Mouse (Mus musculus): ENCODE measurements around the gene 4933430I17Rik.
"Not testable (repeated sequence)": the region's sequence is repeated elsewhere in the genome, so short reads cannot be mapped to it uniquely, and the experiment has no call there.

The 4933430I17Rik gene

DNA sequence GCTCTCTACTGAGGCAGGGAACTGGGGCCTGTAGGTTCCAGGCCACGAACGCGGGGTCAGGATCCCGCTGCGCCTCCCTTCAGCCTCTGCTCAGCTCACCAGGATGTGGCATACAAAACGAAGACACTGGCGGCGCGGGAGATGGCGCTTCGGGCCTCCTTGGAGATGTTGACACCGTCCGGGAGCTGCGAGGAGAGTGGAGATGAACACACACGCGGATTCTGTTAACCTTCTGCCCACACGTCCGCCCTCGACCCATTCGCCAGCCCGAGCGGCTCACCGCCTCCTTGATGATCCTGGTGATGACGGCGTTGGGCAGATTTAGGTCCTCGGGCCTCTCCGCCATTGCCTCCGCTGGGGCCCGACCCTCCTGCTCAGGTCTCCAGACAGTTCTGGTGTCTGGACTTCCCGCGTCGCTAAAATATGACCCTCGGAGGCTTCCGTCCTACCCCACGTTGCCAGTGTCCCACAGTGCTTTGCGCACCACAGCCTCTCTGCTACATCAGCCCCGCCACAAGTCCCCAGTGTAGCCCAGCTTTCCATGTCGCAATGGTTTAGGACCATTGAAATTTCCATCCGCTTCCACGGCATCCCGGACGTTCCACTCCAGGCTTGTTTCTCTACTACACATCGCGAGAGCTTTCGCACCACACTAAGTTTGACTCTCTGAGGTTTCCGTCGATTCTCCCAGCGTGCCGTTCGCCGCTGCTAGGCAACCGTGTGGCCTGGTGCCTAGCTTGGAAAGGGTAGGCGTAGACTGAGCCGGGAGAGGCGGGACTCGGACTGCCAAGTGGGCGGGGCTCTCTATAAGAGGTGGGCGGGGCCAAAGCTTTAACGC is at the start of gene 4933430I17Rik, which contains the start of gene Pole3:
4933430I17Rik (plus strand) TSS at position 719 of the 838 bp plus-strand sequence.
Pole3 (minus strand) TSS at position 418 of the 838 bp plus-strand sequence.
- DNase-seq (ENCODE audit: low spot score in 2 of 2), result peak; percentile 93 to 94

DNA sequence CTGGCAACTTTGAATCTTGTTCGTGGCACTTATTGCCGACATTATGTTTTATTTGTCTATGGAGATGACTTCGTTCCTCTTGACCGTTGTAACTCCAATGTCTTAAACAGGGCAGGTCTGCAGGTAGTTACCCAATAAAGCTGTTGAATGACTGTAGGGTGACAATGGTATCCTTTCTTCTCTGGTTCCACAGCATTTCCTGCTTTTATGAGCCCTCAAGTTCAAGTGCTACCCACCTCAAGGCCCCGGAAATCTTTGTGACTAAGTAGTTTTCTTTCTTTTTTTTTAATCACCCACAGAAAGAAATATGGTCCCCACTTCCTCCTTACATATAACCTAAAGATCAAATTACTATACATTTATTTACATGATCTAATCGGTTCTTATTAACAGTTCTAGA is 49.4 kb upstream of the 4933430I17Rik start:
- peak; percentile 20 to 49 for DNase-seq (ENCODE audit: low spot score in 2 of 2)

DNA sequence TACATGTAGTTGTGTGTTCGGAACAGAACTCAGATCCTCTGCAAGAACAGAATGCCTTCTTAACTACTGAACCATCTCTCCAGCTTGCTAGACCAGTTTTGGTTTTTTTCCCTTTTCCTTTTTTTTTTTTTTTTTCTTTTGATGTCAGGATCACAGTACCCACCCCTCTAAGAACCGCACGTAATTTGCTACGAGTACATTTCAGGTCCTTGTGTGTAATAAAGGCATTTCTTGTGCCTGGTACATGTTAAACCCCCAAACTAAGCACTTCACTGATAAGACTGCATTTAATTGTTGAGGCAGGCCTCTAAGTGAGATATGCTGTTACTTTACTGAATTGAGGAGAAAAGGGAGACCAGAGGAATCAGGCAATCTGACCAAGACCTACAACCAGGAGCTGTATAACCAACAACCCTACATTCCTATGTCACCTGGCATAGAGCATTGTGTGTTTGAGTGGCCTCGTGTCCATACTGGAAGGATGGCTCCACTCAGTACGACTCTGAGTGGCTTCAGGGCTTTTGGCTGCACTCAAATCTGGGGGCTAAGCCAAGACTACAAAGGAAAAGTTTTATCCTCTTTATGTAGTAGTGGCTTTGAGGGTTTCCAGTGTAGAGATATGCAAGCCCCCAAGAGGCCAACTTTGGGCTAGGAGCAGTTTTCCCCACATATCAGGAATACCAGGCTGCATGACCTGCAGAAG is 47.5 kb upstream of the 4933430I17Rik start:
- DNase-seq (ENCODE audit: low spot score in 2 of 2), result no peak

DNA sequence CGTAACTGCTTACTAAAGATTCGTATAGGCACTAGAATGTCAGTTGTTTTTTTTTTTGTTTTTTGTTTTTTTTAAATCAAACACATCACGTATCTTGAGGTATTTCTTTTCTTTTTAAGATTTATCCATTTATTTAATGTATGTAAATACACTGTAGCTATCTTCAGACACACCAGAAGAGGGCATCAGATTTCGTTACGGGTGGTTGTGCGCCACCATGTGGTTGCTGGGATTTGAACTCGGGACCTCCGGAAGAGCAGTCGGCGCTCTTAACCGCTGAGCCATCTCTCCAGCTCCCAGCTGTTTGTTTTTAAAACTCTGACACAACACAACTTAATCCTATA is 45.6 kb upstream of the 4933430I17Rik start:
- DNase-seq (ENCODE audit: low spot score in 2 of 2), result not testable (repeated sequence)

DNA sequence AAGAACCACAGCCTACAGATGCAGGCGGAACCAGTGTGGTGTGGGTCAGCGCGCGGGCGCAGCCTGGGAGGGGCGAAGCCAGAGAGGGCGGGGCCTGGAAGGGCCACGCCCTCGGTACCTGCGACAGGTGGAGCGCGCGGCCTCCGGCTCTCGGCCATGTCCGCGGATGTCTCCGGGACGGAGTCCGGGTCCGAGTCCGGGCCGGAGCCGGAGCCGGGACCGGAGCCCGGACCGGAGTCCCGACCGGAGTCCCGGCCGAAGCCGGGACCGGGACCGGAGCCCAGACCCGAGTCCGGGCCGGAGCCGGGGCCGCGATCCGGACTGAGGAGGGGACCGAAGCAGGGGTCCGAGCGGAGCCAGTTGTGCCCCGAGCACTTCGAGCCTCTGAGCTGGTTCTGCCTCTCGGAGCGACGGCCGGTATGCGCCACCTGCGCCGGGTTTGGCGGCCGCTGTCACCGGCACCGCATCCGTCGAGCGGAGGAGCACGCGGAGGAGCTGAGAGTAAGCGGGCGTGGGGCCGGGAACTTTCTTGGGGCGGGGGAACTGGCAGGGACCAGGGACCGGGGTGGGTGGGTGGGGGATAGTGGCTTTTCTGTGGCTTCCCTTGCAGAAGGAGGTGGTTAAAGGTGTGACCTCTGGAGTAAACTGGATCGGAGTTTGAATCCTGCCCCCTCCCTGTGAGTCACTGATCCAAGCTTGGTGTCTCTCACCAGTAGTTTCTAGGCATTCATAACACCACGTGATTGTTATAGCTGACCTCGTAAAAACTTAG is 45.0 kb upstream of the 4933430I17Rik start, which contains the start of gene Bspry:
Bspry (plus strand) TSS at position 117 of the 772 bp plus-strand sequence.
- DNase-seq (ENCODE audit: low spot score in 2 of 2), result peak; percentile 44 to 61

DNA sequence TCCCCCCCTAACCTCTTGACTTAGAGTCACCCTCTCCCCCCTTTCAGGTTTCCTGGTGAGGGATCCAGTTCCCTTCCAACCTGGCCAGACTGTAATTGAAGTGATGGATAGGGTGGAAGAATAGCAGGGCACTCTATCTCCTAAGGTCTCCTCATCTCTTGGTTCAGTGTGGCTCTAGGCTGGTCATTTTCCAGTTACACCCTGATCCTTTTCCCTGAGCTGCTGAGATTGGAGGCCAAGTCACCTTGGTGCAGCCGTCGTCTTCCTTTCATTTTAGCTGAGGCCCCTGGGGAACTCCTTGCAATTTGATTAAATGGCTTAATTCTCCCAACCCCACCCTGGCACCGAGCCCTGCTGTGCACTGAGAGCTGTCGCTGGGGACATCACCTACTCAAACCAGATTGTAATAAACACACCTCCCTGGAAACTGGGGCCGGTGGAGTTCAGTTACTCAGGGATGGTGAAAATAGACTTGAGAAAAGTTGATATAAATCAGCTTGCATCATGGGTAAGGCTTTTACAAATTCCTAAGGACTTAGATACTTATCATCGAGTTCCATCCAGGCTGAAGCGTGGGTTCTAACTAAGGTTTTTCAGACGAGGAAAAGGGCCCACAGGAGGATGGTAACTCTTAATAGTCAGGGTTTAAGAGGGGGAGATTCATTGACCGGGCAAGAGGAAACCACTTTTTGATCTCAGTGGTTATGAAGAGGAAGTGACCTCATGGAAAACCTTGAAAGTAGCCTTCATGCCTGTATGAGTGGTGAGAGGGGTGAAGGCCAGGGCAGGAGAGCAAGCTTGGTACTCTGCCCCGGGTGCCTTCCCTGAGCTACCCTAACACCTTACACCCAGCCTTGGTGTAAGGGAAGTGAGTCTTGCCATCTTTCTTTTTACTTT is 44.2 kb upstream of the 4933430I17Rik start:
- no peak for DNase-seq (ENCODE audit: low spot score in 2 of 2)

DNA sequence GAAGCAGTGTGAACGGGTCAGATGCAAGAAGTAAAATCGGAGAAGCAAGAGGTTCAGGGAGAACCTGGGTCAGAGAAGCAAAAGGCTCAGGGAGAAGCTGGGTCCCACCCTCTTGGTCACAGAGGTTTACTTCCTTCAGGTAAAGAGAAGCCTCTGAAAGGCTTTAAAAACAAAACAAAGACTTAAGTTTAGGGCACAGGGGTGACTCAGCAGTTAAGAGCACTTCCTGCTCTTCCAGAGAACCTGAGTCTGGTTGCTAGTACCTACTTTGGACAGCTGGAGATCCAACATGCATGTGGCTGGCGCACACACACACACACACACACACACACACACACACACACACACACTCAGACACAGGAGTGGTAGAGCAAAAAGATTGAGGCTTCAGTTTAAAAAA is 40.2 kb upstream of the 4933430I17Rik start:
- DNase-seq (ENCODE audit: low spot score in 2 of 2), result peak in 1 of 2 experiments; percentile 23

DNA sequence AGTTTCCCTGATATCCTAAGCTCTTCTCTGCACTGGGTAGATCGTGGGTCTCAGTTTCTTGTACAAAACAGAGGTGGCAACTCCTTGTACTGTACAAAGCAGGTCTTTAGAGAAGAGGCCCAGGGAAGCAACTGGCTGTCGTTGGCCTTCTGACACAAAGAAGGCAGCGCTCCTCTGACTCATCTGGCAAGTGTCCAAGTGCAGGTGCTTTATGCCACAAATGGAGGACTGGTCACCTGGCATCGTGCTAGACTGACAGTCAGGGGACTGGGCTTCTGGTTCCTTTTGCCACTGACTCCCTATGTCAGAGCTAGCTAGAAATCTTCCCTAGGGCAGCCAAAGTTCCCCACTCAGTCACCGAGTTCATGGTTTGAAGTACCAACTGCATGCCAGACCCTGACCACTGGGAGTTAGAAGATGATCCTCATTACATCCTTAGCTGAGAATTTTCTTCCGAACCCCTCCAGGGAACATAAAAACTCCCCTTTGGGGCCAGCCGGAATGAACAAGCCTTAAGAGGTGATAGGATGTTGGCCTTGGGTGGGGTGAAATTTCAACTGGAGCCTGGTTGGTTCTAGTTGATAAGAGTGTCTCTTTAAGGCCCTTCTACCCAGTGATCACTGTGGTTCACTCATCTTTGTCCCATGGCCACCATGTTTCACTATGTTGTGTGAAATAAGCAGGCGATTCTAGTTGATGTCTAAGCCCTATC is 39.6 kb upstream of the 4933430I17Rik start:
- DNase-seq (ENCODE audit: low spot score in 2 of 2), result no peak

DNA sequence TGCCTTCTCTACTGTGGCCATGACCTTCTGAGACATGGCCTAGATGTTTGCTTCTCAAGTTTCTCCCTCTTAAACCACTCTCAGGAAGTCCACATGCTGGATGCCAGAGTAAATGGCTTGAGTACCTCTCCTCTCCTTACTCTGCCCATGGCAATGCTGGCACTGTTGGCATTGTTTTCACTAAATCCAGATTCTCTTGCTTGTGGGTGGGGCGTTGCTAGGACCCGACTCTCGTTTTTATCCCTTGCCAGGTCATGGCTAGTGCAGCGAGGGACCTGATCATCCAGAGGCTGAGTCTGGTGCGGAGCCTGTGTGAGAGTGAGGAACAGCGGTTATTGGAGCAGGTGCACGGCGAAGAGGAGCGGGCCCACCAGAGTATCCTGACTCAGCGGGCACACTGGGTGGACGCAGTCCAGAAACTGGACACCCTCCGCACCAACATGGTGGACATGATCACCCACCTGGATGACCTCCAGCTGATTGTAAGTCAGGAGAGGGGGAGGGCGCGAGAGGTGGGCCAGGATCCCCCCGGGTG is 38.9 kb upstream of the 4933430I17Rik start:
- no peak for DNase-seq (ENCODE audit: low spot score in 2 of 2)

DNA sequence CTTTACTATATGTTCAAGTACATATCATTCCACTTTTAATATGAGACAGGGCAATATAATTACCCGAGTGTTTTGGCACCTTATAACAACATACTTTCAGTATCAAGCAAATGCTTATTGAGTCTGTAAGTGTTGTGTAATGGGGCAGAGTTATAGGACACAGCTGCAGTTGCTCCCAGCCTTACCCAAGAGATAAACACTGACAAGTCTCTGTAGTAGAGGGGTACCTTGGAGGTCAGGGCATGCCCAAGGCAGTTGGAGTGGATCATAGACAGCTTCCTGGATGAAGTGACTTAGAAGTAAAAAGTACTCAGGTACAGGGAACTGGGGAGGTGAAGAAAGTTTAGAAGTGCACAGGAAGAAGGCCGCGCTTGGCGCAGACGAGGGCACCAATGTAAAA is 38.0 kb upstream of the 4933430I17Rik start:
- DNase-seq (ENCODE audit: low spot score in 2 of 2), result no peak

DNA sequence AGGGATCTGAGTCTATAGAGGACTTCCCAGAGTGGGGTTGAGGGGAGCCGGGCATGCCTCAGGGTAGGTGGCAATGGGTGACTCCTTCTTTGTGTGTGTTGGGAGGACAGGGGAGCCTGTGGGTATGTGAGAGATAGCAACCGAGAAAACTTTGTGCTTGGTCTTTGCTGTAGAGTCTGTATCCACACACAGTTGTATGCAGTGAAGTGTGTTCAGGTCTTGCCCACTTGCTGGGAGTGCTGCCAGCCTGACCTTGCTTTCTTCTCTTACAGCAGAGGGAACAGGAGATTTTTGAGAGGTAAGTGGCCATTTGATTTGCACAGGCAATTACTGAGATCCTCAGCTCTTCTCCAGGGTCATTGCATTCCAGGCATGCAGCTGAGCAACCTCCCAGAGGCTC is 37.3 kb upstream of the 4933430I17Rik start:
- DNase-seq (ENCODE audit: low spot score in 2 of 2), result no peak

DNA sequence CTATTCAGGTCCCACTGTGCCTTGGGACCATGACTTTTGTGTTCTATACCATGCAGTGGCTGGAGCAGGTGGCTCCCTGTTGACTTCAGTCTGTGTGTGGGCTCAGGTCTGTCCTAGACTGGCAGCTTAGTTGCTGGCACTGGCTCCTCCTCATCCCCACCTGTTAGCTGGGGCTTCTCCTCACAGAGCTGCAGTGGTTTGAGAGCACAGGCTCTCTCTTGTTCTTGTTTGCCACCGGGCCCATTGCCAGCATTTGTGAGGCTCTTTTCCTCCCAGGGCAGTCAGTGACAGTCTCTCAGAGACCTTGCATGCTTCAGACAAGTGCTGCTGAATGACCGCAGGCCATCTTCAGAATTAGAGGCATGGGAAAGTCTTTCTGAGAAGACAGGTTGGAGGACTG is 32.5 kb upstream of the 4933430I17Rik start:
- DNase-seq (ENCODE audit: low spot score in 2 of 2), result no peak

DNA sequence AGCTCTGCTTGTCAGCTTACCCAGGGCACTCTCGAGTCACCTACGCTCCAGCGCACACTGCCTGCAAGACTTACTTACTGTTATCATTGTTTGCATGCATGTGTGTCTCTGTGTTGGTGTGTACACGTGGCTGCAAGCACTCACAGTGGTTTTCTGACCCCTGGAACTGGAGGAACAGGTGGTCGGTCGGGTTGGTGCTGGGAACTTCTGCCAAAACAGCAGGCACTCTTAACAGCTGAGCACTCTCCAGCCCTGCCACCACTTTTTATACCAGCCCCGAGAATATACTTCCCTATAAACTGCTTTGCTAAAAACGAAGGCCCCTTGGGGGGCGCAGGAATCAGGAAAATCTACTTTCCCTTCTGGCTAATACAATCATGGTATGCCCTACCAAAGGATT is 30.9 kb upstream of the 4933430I17Rik start:
- DNase-seq (ENCODE audit: low spot score in 2 of 2), result no peak

DNA sequence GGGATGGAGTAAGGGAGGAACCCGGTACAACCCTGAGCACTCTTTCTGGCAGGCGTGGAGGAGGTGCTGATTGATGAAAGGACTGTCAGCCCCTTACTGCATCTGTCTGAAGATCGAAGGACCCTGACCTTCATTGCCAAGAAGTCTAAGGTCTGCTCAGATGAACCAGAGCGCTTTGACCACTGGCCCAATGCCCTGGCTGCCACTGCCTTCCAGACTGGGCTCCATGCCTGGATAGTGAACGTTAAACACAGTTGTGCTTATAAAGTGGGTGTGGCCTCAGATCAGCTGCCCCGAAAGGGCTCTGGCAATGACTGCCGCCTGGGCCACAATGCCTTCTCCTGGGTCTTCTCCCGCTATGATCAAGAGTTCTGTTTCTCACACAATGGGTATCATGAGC is 29.2 kb upstream of the 4933430I17Rik start:
- DNase-seq (ENCODE audit: low spot score in 2 of 2), result no peak

DNA sequence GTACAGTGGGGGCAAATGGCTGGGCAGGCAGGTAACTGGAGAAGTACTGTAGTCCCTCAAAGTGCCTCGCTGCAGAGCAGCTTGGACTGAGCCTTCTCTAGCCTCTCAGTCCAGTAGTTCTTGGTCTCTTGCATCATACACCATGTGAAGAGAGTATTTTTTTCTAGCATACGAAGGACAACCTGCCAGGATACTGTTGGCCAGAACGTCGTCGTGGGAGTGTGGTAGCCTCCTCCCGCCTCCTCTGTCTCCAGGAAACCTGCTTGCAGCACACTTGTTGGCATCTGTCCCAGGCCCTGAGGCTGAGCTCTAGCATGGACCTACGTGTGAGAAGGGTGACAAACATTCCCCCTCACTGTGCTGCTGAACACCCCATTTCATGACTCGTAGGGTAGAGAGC is 28.4 kb upstream of the 4933430I17Rik start:
- DNase-seq (ENCODE audit: low spot score in 2 of 2), result no peak

DNA sequence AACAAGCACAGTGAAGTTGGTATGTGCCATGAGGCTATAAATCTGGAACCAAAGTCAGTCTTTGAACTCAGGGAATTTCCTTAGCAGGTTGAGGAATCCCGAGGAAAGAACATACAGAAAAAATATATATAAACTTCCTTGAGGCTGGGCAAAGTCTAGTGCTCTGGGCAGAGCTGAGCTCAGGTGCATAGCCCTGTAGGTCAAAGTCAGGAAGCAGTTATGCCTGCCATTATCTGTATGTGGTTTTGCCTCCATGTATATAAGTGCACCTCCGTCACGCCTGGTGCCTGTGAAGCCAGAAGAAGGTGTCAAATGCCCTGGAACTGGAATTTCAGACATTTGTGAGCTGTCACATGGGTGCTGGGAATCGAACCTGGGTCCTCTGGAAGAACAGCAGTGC is 24.4 kb upstream of the 4933430I17Rik start:
- DNase-seq (ENCODE audit: low spot score in 2 of 2), result no peak

DNA sequence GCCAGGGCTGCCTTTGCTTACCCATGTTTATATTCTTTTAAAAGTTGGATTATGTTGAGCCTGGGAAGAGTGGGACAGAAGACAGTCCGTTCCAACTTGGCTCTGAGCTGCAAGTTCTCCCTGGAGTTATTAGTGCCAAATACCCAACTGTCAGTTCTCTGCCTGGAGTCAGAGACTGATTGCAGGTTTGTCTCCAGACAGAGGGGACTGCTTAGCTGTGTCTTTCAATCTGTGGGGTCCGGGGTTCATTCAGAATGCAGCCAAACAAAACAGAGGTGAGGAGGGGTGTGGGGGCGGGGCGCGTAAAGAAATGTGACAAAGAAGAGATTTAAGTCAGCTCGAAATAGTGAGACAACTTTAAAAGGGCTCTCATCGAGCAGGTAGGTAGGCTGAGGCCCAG is 23.6 kb upstream of the 4933430I17Rik start:
- no peak for DNase-seq (ENCODE audit: low spot score in 2 of 2)

DNA sequence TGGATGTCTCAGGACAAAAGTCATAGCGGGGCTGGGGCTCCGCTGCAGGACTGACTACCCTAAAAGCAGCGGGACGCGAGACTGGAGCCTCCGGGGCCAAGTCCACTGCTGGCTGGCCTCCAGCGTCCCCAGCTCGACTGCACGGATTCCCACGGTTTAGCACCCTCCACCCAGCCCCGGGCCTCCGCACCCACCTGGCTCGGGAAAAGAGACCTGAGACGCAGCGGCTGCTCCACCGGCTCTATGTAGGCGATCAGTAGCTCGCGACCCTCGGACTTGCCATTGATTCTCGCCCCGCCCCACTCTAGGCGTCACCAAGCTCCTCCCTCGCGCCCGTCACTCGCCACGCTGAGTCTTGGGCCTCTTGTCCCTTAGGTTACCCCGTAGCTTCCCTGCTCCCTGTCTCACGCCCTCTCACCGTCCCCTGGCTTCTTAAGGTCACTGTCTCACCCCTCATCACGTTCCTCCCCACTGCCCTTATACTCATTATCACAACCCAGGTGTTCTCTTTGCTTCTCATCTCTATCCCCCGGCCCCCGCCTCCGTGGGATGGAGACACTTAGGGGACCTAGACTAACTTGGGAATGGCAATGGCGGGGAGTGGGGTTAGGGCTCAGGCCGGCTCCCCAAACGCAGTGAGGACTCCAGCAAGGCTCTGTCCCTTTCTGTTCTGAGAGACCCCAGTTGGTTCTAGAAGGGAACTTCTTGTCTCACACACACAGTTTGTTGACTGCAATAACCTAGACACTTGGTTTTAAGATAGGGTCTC is 23.0 kb upstream of the 4933430I17Rik start:
- DNase-seq (ENCODE audit: low spot score in 2 of 2), result peak; percentile 65 to 71

DNA sequence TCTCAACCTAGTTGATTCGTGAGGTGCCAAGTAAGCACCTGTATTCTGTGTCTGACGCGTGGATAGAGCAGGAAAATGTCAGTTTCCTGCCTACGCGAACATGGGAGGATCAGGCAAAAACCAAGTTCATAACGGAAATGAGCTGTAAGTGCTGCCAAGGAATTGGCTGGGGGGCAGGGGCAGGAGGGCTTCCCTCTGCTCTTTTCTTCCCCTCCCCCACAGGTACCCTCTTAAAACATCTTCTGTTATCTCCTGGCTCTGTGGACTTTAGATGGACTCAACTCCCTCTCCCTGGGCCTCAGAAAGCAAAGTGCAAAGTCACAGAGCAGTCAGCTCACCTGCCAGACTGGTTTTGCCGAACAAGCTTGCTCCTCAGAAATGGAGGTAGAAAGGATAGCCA is 22.2 kb upstream of the 4933430I17Rik start:
- no peak for DNase-seq (ENCODE audit: low spot score in 2 of 2)

Data from thymus, postnatal 10 days (tissue).